Mouse (Mus musculus) C2C12 (cell line): ENCODE data around the gene Ankfn1.

Experiments
- CEBPB ChIP-seq: IDR thresholded peaks from one replicate; pipeline ENCODE4 v1.6.1; 2011; ENCODE audit warnings: low read depth, mild to moderate bottlenecking, control low read depth, moderate library complexity
- CTCF ChIP-seq: IDR thresholded peaks from one replicate; pipeline ENCODE4 v1.5.1; 2011; ENCODE audit not compliant: control insufficient read depth, insufficient read depth, insufficient read length
- MAX ChIP-seq: IDR thresholded peaks from one replicate; pipeline ENCODE4 v1.6.1; 2011; ENCODE audit warnings: mild to moderate bottlenecking, control low read depth
- MYOG ChIP-seq: IDR thresholded peaks from one replicate; pipeline ENCODE4 v1.6.1; 2011; ENCODE audit not compliant: control insufficient read depth, insufficient read length; ENCODE audit errors: extremely low read depth

DNA sequence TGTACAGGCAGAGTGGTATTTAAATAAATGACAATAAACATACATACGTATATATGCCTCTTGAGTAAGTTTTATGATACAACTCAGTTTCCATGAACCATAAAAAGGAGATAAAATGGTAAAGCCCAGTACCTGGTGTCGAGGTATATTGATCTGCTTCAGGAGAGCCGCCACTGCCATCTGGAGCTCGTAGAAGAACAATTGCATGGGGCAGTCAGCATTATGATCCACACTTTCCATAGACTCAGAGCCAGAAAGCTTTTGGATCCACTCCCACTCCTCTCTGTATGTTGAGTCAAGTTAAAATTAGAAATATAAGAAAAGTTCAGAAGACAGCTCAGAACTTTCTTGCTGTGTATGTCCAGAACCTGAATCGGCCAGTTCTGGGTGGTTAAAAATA is 354.8 kb downstream of the Ankfn1 start:
- TF ChIP-seq CTCF (no peak), MAX (no peak), MYOG (no peak), CEBPB (no peak)
